Mouse (Mus musculus): Measurements from ENCODE around the gene Actn2.

Gene Actn2

DNA sequence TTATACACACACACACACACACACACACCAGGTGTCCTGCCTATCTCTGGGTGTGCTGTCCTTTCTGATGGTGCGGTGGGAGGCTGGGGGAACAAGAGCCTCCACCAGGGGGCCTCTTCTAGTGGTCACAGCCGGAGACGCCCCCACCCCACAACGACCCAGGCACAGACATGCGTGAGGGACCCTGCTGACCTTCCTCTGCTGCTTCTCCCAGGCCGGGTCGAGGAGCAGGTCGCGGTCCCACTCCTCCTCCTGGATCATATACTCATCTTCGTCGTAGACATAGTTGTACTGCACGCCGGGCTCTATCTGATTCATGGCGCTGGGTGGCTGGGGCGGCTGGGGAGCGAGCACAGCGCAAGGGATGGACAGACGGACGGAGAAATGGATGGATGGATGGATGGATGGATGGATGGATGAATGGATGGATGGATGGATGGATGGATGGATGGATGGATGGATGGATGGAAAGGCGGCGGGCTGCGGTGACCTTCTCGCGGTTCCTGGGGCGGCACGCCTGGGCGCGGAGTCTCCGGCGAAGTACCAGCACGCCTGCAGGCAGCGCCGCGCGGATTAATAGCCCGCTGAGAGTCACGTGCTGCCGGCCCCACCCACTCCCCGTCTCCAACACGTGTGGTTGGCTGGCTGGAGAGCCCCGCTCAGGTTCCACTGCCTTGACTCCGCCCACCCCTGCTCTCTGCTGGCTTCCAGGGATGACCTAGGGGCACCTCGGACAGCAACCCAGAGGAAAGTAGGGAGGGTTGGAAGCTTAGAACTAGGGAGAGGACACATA is at the start of gene Actn2:
Gene Actn2, minus strand, starts transcription at position 578 of the 793 bp plus-strand sequence.
- peak; percentile 51 for DNase-seq (ENCODE audit: low spot score)

- DNase-seq (ENCODE audit: low spot score), result no peak
These were observed 45.7 kb upstream of the Actn2 start for GRCm38 (mm10) chr13:12386286-12386685.

- no peak for DNase-seq (ENCODE audit: low spot score)
These were observed 44.2 kb upstream of the Actn2 start for GRCm38 (mm10) chr13:12384796-12385195.

GRCm38 (mm10) chr13:12376778-12377177 is 36.2 kb upstream of the Actn2 start:
- DNase-seq (ENCODE audit: low spot score), result no peak

DNA sequence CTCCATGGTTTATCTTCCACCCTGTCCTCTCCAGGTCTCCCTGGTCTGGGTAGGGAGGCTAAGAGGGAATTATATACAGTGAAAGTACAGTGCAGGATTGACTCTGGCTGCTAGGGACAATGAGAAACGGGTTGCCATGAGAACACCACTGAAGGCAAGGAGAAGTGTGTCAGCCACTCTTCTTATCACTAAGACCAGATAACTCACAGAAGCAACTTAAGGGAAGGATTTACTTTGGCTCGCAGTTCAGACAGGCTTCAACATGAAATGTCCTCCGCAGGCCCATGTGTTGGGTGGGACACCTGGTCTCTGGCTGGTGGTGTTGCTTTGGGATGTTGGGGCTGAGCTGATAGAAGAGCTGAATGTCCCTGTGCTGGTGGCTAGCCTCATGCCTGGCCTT is 32.2 kb upstream of the Actn2 start:
- DNase-seq (ENCODE audit: low spot score), result no peak

DNA sequence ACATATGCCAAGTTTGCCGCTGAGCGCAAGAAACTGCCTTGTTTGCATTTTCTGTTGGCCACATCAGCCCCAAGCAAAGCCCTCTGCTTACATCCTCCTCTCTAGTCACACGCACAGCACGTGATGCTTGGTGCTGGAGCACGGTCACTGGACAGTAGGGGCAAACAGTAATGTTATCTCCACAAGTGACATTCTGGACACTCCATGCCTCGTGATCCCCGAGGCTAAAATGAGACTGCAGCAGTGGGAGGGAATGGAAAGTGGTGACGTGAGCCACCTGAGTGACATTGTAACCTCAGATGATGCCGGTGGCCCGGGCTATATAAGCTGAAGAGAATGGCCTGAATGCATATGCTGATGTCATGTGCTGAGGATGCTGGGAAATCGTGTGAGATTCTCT is 29.4 kb upstream of the Actn2 start:
- DNase-seq (ENCODE audit: low spot score), result no peak

- no peak for DNase-seq (ENCODE audit: low spot score)
These were observed 28.6 kb upstream of the Actn2 start for GRCm38 (mm10) chr13:12369041-12369621.

GRCm38 (mm10) chr13:12361486-12361885 is 20.9 kb upstream of the Actn2 start:
- DNase-seq (ENCODE audit: low spot score), result no peak

GRCm38 (mm10) chr13:12357554-12357953 is 17.0 kb upstream of the Actn2 start:
- DNase-seq (ENCODE audit: low spot score), result no peak

- no peak for DNase-seq (ENCODE audit: low spot score)
These were observed 15.6 kb upstream of the Actn2 start for GRCm38 (mm10) chr13:12356184-12356583.

DNA sequence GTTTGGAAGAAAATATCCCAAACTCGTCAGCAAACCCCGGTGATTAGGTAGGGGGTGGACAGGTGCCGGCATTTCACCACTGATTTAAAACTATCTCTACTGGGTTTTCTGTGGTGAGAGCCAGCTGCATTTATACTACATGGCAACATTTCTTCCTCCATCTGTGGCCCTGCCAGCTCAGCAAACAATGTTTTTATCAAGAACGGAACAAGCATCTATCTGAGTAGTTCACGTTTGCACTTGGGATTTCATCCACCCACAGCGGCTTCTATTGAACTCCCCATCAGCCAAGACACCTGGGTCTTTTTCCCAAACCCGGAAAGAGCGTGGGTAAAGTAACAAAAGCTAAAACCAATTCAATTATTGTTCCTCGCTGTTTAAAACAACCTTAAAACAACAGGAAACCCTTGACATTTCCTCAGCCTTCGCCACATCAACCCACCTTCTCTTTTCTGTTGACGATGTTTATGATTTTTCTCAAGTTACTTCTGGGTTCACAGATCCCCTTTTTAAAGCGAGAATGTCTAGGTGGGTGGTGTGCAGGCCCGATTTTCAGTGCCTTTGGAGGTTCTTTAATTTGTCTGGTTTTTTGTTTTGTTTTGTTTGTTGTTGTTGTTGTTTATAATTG is 8.8 kb upstream of the Actn2 start:
- no peak for DNase-seq (ENCODE audit: low spot score)

GRCm38 (mm10) chr13:12346837-12347236 is 6.3 kb upstream of the Actn2 start:
- no peak for DNase-seq (ENCODE audit: low spot score)

DNA sequence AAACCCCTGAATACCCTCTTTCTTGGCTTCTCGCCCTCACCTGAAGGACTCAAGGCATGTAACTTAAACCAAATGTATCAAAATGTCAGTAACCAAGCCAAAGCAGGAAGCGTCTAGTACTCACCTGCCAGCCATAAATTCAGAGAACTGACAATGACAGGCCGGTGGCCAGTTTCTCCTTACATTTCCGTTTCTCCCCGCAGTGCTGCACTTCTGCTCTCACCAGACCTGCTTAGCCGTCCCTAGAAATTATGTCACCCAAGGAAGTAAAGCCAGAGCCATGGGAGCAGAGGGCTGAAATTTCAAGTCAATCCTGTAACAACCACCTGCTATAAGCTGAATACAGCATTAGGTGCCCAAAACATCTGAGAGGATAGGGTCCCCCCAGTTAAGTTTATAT is 887 bp upstream of the Actn2 start:
- DNase-seq (ENCODE audit: low spot score), result no peak

DNA sequence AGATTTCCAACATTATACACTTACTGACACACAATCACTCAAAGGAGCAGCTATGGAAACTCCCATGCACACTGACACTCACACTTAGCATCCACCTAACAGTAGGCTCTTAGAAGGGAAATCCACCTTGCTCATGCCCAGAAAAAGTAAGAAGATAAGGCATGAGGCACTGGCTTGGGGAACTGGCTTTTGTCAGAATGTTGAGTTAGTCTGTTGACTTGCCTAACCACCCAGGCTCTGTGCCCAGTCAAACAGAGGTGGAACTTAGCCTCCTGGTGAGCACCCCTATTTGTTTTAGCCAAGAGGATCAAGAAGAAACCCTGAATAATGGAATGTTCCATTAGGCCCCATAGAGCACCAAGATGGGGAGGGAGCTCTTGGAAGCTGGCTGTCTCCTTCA is 1.1 kb downstream of the Actn2 start:
- DNase-seq (ENCODE audit: low spot score), result no peak

DNA sequence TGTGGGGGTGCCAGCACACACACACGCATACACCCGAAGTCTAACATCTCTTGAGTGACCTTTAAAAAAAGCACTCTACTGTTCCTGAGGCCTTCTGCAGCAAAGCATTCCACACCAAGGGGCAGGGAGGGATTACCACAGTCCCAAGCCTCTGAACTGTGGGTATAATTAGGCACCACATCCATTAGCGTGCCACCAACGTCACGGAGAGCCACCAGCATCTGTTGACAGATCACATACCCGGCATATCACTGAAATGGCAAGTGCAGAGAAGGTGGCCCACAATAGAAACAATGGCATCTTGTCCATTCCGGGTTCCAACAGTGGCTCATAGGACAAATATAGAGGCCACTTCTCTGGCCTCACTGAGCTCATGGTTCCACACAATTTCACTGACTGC is 2.8 kb downstream of the Actn2 start:
- DNase-seq (ENCODE audit: low spot score), result no peak

DNA sequence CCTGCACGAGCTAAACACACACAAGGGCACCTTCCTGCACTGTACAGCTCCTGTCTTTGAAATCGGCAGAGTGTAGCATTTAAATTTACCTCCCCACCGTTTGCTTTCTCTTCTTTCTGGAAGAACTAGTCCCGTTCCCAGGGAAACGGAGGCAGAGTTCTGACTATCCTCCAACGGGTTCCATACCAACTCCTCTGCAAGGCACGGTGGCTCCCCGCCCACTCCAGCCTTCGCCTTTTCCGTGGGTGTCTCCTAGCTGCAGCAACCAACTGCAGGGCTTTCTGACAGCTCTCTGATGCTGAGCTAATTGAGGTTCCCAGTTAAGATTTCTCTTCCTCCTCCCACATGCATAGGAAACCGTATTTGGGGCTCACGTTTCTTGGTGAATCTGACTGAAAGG is 6.5 kb downstream of the Actn2 start:
- DNase-seq (ENCODE audit: low spot score), result no peak

GRCm38 (mm10) chr13:12331528-12331927 is 9.0 kb downstream of the Actn2 start:
- DNase-seq (ENCODE audit: low spot score), result no peak

- no peak for DNase-seq (ENCODE audit: low spot score)
These were observed 12.2 kb downstream of the Actn2 start for GRCm38 (mm10) chr13:12328392-12328791.

DNA sequence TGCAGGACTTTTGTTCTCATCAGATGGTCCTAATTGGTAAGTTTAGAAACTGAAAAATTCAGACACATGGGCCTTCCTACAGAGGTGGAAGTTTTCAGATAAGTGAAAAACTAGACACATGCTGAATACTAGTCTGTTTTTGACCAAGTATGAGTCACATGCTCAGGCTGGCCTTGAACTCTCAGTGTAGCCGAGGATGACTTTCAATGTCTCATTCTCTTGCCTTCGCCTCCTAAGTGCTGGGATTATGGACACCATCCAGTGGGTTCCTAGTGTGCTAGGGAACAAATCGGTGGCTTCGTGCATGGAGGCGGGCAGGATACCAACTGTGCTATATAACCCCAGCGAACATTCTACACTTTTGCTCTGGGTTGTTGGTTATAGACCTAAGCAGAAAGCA is 13.0 kb downstream of the Actn2 start:
- no peak for DNase-seq (ENCODE audit: low spot score)

DNA sequence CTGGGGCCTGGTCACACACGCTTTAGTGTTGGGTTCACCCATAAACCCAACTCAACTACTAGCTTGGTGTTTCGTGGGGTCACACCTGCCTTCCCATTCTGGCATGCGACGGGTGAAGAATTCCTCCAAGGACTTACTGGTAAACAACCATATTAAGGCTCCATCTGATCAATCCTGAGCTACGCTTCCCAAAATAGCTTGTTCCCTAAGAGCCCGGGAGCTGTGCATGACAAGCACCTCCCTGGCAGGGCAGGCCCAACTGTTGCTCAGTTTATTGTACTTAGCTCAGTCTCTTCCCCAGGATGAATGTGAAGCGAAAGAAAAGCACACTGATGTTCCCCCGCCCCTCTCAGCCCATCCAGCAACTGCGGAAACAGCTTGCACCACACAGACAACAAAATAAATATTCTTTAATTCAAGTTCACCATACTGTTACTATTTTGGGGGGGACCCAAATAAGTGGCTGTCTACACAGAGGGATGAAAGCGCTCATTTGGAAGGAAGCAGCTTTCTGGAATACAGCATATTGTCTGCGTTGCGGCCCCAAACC is 17.4 kb downstream of the Actn2 start:
- no peak for DNase-seq (ENCODE audit: low spot score)

GRCm38 (mm10) chr13:12320148-12320547 is 20.4 kb downstream of the Actn2 start:
- no peak for DNase-seq (ENCODE audit: low spot score)

- DNase-seq (ENCODE audit: low spot score), result no peak
These were observed 22.5 kb downstream of the Actn2 start for GRCm38 (mm10) chr13:12318017-12318416.

DNA sequence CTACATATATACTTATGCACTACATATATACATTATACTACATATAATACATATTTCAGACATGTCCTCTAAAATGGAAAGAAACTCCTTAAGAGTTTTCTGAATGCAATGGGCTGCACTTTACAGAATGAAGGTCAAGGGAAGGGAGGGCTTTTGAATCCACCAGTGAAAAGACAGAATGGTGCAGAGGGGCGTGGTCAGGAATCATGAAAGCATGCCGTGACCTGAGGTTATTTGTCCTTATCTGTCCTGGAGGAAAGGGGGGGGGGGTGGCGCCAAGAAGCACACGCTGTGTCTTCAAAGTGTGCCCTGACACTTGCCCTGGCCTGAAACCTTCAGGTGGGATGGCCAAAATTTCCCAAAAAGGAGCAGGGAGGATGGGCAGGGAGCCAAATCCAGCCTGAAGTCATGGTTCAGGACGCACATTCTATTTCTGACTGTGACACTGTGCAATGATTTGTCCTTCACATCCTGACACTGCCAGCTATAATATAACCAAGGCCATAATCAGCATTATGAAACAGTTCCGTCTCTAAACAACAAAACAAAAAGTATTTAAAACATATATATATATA is 23.3 kb downstream of the Actn2 start:
- no peak for DNase-seq (ENCODE audit: low spot score)
